Mouse (Mus musculus) lung, postnatal 0 days (tissue): ENCODE results near the gene Keap1. TPM values are rescaled to one million over a fixed set of nuclear protein-coding genes. Genes with fewer than 3 reads are reported as not detected.
"Not testable (repeated sequence)": the region's sequence is repeated elsewhere in the genome, so short reads cannot be mapped to it uniquely, and the experiment has no call there.

ENCODE experiments used
- ATAC-seq: fragments of 200-750 bp; cut with Nextera tagmentation; 2 replicates; pipeline ENCODE4 v1.8.0; 2017; ENCODE audit warnings: moderate library complexity
- DNase-seq: peaks from one replicate; pipeline ENCODE4 v3.0.0-alpha.2; 2016; ENCODE audit warnings: low spot score
- H3K27ac ChIP-seq: fragments of 300-500 bp; sonication (generic); 2 replicates; pipeline ENCODE4 v1.5.1; 2014; ENCODE audit warnings: antibody characterized with exemption, mild to moderate bottlenecking, low read length, mixed read lengths
- H3K27me3 ChIP-seq: fragments of 300-500 bp; sonication (generic); replicated peaks from 2 replicates; pipeline ENCODE4 v1.6.1; 2014; ENCODE audit warnings: low read length, mixed read lengths; ENCODE audit not compliant: insufficient read depth
- H3K36me3 ChIP-seq: fragments of 300-500 bp; sonication (generic); 2 replicates; pipeline ENCODE4 v1.6.1; 2014; ENCODE audit warnings: low read length, mixed read lengths; ENCODE audit not compliant: insufficient read depth
- H3K4me1 ChIP-seq: fragments of 300-500 bp; sonication (generic); 2 replicates; pipeline ENCODE4 v1.6.1; 2014; ENCODE audit warnings: antibody characterized with exemption, low read depth, low read length, mixed read lengths; ENCODE audit not compliant: insufficient read depth
- H3K4me2 ChIP-seq: fragments of 300-500 bp; sonication (generic); replicated peaks from 2 replicates; pipeline ENCODE4 v1.6.1; 2014; ENCODE audit warnings: low read depth, mild to moderate bottlenecking, low read length, moderate library complexity, mixed read lengths
- H3K4me3 ChIP-seq: fragments of 300-500 bp; sonication (generic); 2 replicates; pipeline ENCODE4 v1.5.1; 2014; ENCODE audit warnings: low read depth, low read length
- H3K9ac ChIP-seq: fragments of 300-500 bp; sonication (generic); replicated peaks from 2 replicates; pipeline ENCODE4 v1.6.1; 2014; ENCODE audit warnings: low read depth, mild to moderate bottlenecking
- H3K9me3 ChIP-seq: fragments of 300-500 bp; sonication (generic); 2 replicates; pipeline ENCODE4 v1.6.1; 2016; ENCODE audit warnings: low read length, mixed read lengths
- CTCF ChIP-seq: IDR thresholded peaks from 2 replicates; pipeline ENCODE4 v1.5.1; 2016; ENCODE audit warnings: antibody characterized with exemption, mild to moderate bottlenecking
- EP300 ChIP-seq: IDR thresholded peaks from 2 replicates; pipeline ENCODE4 v1.6.1; 2016; ENCODE audit warnings: antibody characterized with exemption, mild to moderate bottlenecking, control low read depth
- WGBS: fragments of 180-500 bp; shearing (Covaris S2); extraction: QIAGEN DNeasy Blood & Tissue Kit; methylation state at CpG from one replicate; pipeline ENCODE4 v1.1.7; 2014; 5-methylcytosine and 5-hydroxymethylcytosine counted together
- polyA plus RNA-seq: library from polyadenylated mRNA; unstranded; fragments of >200 nt; fragmentation: Nextera tagmentation; extraction: Ambion mirVana; gene quantifications from 2 replicates; pipeline ENCODE4 v1.2.1, GENCODE M21; 2015

The Keap1 gene
- polyA plus RNA-seq, 1 experiment from 2014 or later, result 44.7 TPM

- Histone ChIP-seq H3K4me2 (peak overlapping the region; percentile 37), H3K27me3 (no peaks in the 10 kb centered on the region), H3K4me3 (no peak overlapping the region), H3K36me3 (peaks cover 6% of the 10 kb centered on the region; the same call in 1 of the 2 replicates), H3K4me1 (no peaks in the 10 kb centered on the region), H3K27ac (no peak overlapping the region), H3K9me3 (no peaks in the 10 kb centered on the region), H3K9ac (no peak overlapping the region; the same call in 1 of the 2 replicates)
- DNase-seq (no peak), ATAC-seq (peak; percentile 74)
- WGBS, result 46% methylated on average over 18 of the region's 19 CpGs
- no peak for TF ChIP-seq EP300
Observed at GRCm38 (mm10) chr9:21196521-21197433, 42.4 kb downstream of the Keap1 start.

DNA sequence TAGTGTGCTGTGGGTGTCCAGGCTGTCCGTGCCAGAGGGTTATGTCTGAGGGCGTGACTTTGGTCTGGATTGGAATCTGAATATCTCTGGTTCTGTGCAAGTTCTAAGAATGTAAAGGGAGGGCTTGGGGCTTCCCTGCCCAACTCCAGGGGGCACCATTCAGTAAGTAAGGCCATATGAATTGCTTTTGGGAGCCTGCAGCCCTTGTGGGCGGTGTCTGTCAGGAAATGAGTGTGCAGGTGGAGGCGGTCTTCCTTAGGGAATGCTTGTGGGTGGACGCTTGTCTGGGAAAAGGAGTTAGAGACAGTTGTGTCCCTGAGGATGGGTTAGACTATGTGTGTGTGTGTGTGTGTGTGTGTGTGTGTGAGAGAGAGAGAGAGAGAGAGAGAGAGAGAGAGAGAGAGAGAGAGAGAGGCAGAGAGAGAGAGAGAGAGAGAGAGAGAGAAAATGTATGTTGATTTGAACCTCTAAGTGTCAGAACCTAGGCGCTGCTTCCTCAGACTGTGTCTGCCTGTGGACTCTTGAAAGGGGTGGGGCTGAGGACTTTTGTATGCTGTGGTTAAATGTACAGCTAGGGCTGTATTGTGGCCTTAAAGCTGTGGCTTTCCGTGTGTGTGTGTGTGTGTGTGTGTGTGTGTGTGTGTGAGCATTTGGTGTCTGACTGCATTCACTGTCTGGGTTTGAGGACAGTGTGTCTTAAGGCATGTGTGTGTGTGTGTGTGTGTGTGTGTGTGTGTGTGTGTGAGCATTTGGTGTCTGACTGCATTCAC, 43.2 kb downstream of the Keap1 start:
- H3K4me1 ChIP-seq, H3K27me3 ChIP-seq, H3K4me3 ChIP-seq, H3K9me3 ChIP-seq, H3K27ac ChIP-seq, H3K36me3 ChIP-seq, H3K4me2 ChIP-seq, DNase-seq, H3K9ac ChIP-seq: not testable (repeated sequence)
- peak; percentile 55 for ATAC-seq
- WGBS, result 35% methylated on average over 7 of the region's 7 CpGs

- Histone ChIP-seq H3K27me3 (no peaks in the 10 kb centered on the region), H3K36me3 (peaks cover 6% of the 10 kb centered on the region; the same call in 1 of the 2 replicates), H3K4me1 (no peaks in the 10 kb centered on the region), H3K4me2 (no peak overlapping the region), H3K9me3 (no peaks in the 10 kb centered on the region), H3K9ac (no peak overlapping the region), H3K27ac (no peak overlapping the region), H3K4me3 (no peak overlapping the region)
- no peak for ATAC-seq
- TF ChIP-seq EP300 (no peak), CTCF (no peak)
- WGBS, result 85% methylated on average over 4 of the region's 4 CpGs
- DNase-seq, result no peak
Observed at GRCm38 (mm10) chr9:21194787-21195493, 44.2 kb downstream of the Keap1 start.

- no peak overlapping the region for H3K4me3 ChIP-seq
- DNase-seq (no peak), ATAC-seq (no peak)
- no peak overlapping the region for H3K4me2 ChIP-seq
- H3K9ac ChIP-seq, result no peak overlapping the region
- H3K36me3 ChIP-seq, result peaks cover 6% of the 10 kb centered on the region; the same call in 1 of the 2 replicates
- H3K9me3 ChIP-seq, result no peaks in the 10 kb centered on the region
- TF ChIP-seq EP300, result no peak
- no peak for TF ChIP-seq CTCF
- WGBS, result 76% methylated on average over 3 of the region's 3 CpGs
- H3K27me3 ChIP-seq, result no peaks in the 10 kb centered on the region
- no peak overlapping the region for H3K27ac ChIP-seq
- no peaks in the 10 kb centered on the region for H3K4me1 ChIP-seq
Observed at GRCm38 (mm10) chr9:21193786-21194185, 45.4 kb downstream of the Keap1 start.

GRCm38 (mm10) chr9:21190670-21191069, 48.5 kb downstream of the Keap1 start:
- DNase-seq, result no peak
- Histone ChIP-seq H3K4me1 (no peaks in the 10 kb centered on the region), H3K9me3 (no peaks in the 10 kb centered on the region), H3K27me3 (no peaks in the 10 kb centered on the region), H3K4me2 (no peak overlapping the region), H3K27ac (no peak overlapping the region), H3K4me3 (no peak overlapping the region), H3K9ac (no peak overlapping the region), H3K36me3 (peaks cover 6% of the 10 kb centered on the region; the same call in 1 of the 2 replicates)
- WGBS, result 66% methylated on average over 3 of the region's 3 CpGs
- TF ChIP-seq EP300, result no peak
- ATAC-seq, result no peak

- WGBS, result 38% methylated on average over 7 of the region's 7 CpGs
- Histone ChIP-seq H3K27ac (no peak overlapping the region), H3K36me3 (peaks cover 6% of the 10 kb centered on the region; the same call in 1 of the 2 replicates), H3K27me3 (no peaks in the 10 kb centered on the region), H3K9me3 (no peaks in the 10 kb centered on the region), H3K9ac (no peak overlapping the region), H3K4me3 (no peak overlapping the region), H3K4me2 (no peak overlapping the region), H3K4me1 (no peaks in the 10 kb centered on the region; the same call in 1 of the 2 replicates)
- TF ChIP-seq EP300 (no peak), CTCF (peak; percentile 50)
- DNase-seq, result peak; percentile 25
- ATAC-seq, result no peak
Observed at GRCm38 (mm10) chr9:21189905-21190304, 49.3 kb downstream of the Keap1 start.
